Mouse (Mus musculus): ENCODE measurements around the gene Prune2. TPM values are rescaled to one million over a fixed set of nuclear protein-coding genes. Genes with fewer than 3 reads are reported as not detected.
A peak's percentile ranks its signal among the peaks of the same experiment; 100 is the strongest.

The Prune2 gene
- polyA plus RNA-seq, 1 experiment from 2014 or later = 1.1 TPM

GRCm38 (mm10) chr19:17250801-17251200, 294.9 kb downstream of the Prune2 start:
- Histone ChIP-seq H3K4me3 (ENCODE audit: low read length) (no peak overlapping the region), H3K4me2 (ENCODE audit: low read depth, low read length) (no peak overlapping the region), H3K36me3 (ENCODE audit: control insufficient read depth, insufficient read depth, low read length) (no peaks in the 10 kb centered on the region), H3K9ac (ENCODE audit: low read length) (no peak overlapping the region), H3K27me3 (ENCODE audit: control insufficient read depth, insufficient read depth, low read depth, low read length) (no peaks in the 10 kb centered on the region), H3K27ac (ENCODE audit: low read length) (no peak overlapping the region), H3K4me1 (replicated peaks; ENCODE audit: control insufficient read depth, insufficient read depth, low read length) (no peaks in the 10 kb centered on the region), H3K9me3 (ENCODE audit: control insufficient read depth, low read length) (no peaks in the 10 kb centered on the region)
- ATAC-seq (ENCODE audit: low read depth) = no peak
- 73% methylated on average over 7 of the region's 7 CpGs for WGBS

- H3K9me3 ChIP-seq (ENCODE audit: control insufficient read depth, low read length) = no peaks in the 10 kb centered on the region
Observed at GRCm38 (mm10) chr19:17251453-17251852, 295.5 kb downstream of the Prune2 start.

GRCm38 (mm10) chr19:17252845-17253244, 296.9 kb downstream of the Prune2 start:
- H3K9me3 ChIP-seq (ENCODE audit: control insufficient read depth, low read length) = no peaks in the 10 kb centered on the region
- no peaks in the 10 kb centered on the region for H3K36me3 ChIP-seq (ENCODE audit: control insufficient read depth, insufficient read depth, low read length)
- no peaks in the 10 kb centered on the region for H3K27me3 ChIP-seq (ENCODE audit: control insufficient read depth, insufficient read depth, low read depth, low read length)
- H3K4me2 ChIP-seq (ENCODE audit: low read depth, low read length) = no peak overlapping the region
- no peak for ATAC-seq (ENCODE audit: low read depth)
- no peaks in the 10 kb centered on the region for H3K4me1 ChIP-seq (replicated peaks; ENCODE audit: control insufficient read depth, insufficient read depth, low read length)
- WGBS = 50% methylated on average over 3 of the region's 3 CpGs
- no peak overlapping the region for H3K9ac ChIP-seq (ENCODE audit: low read length)
- H3K4me3 ChIP-seq (ENCODE audit: low read length) = no peak overlapping the region
- no peak overlapping the region for H3K27ac ChIP-seq (ENCODE audit: low read length)

More at GRCm38 (mm10) chr19:17251453-17251852, 295.5 kb downstream of the Prune2 start:
- Histone ChIP-seq H3K4me3 (ENCODE audit: low read length) (no peak overlapping the region), H3K9ac (ENCODE audit: low read length) (no peak overlapping the region), H3K4me1 (replicated peaks; ENCODE audit: control insufficient read depth, insufficient read depth, low read length) (no peaks in the 10 kb centered on the region), H3K27me3 (ENCODE audit: control insufficient read depth, insufficient read depth, low read depth, low read length) (no peaks in the 10 kb centered on the region), H3K4me2 (ENCODE audit: low read depth, low read length) (no peak overlapping the region), H3K36me3 (ENCODE audit: control insufficient read depth, insufficient read depth, low read length) (no peaks in the 10 kb centered on the region), H3K27ac (ENCODE audit: low read length) (no peak overlapping the region)
- no peak for ATAC-seq (ENCODE audit: low read depth)
- WGBS = 86% methylated on average over 8 of the region's 8 CpGs

GRCm38 (mm10) chr19:17255511-17255910, 299.6 kb downstream of the Prune2 start:
- Histone ChIP-seq H3K27ac (ENCODE audit: low read length) (no peak overlapping the region), H3K4me2 (ENCODE audit: low read depth, low read length) (no peak overlapping the region), H3K27me3 (ENCODE audit: control insufficient read depth, insufficient read depth, low read depth, low read length) (no peaks in the 10 kb centered on the region), H3K9ac (ENCODE audit: low read length) (no peak overlapping the region), H3K4me3 (ENCODE audit: low read length) (no peak overlapping the region), H3K36me3 (ENCODE audit: control insufficient read depth, insufficient read depth, low read length) (no peaks in the 10 kb centered on the region), H3K9me3 (ENCODE audit: control insufficient read depth, low read length) (no peaks in the 10 kb centered on the region), H3K4me1 (replicated peaks; ENCODE audit: control insufficient read depth, insufficient read depth, low read length) (no peaks in the 10 kb centered on the region)
- ATAC-seq (ENCODE audit: low read depth) = no peak
- WGBS = 77% methylated on average over 4 of the region's 4 CpGs

GRCm38 (mm10) chr19:17256388-17256787, 300.5 kb downstream of the Prune2 start:
- H3K4me2 ChIP-seq (ENCODE audit: low read depth, low read length) = no peak overlapping the region
- no peak overlapping the region for H3K27ac ChIP-seq (ENCODE audit: low read length)
- ATAC-seq (ENCODE audit: low read depth) = peak; percentile 62; the same call in 1 of the 2 replicates
- H3K4me3 ChIP-seq (ENCODE audit: low read length) = no peak overlapping the region
- no peaks in the 10 kb centered on the region for H3K36me3 ChIP-seq (ENCODE audit: control insufficient read depth, insufficient read depth, low read length)
- 56% methylated on average over 8 of the region's 8 CpGs for WGBS
- no peak overlapping the region for H3K9ac ChIP-seq (ENCODE audit: low read length)
- H3K9me3 ChIP-seq (ENCODE audit: control insufficient read depth, low read length) = no peaks in the 10 kb centered on the region
- no peaks in the 10 kb centered on the region for H3K27me3 ChIP-seq (ENCODE audit: control insufficient read depth, insufficient read depth, low read depth, low read length)
- no peaks in the 10 kb centered on the region for H3K4me1 ChIP-seq (replicated peaks; ENCODE audit: control insufficient read depth, insufficient read depth, low read length)

- Histone ChIP-seq H3K36me3 (ENCODE audit: control insufficient read depth, insufficient read depth, low read length) (no peaks in the 10 kb centered on the region), H3K27ac (ENCODE audit: low read length) (no peak overlapping the region), H3K9me3 (ENCODE audit: control insufficient read depth, low read length) (no peaks in the 10 kb centered on the region), H3K9ac (ENCODE audit: low read length) (no peak overlapping the region), H3K27me3 (ENCODE audit: control insufficient read depth, insufficient read depth, low read depth, low read length) (no peaks in the 10 kb centered on the region), H3K4me3 (ENCODE audit: low read length) (no peak overlapping the region), H3K4me2 (ENCODE audit: low read depth, low read length) (no peak overlapping the region), H3K4me1 (replicated peaks; ENCODE audit: control insufficient read depth, insufficient read depth, low read length) (no peaks in the 10 kb centered on the region)
- 72% methylated on average over 10 of the region's 10 CpGs for WGBS
- ATAC-seq (ENCODE audit: low read depth) = no peak
Observed at GRCm38 (mm10) chr19:17256867-17257266, 300.9 kb downstream of the Prune2 start.

- Histone ChIP-seq H3K4me2 (ENCODE audit: low read depth, low read length) (no peak overlapping the region), H3K27ac (ENCODE audit: low read length) (no peak overlapping the region), H3K27me3 (ENCODE audit: control insufficient read depth, insufficient read depth, low read depth, low read length) (no peaks in the 10 kb centered on the region), H3K4me1 (replicated peaks; ENCODE audit: control insufficient read depth, insufficient read depth, low read length) (no peaks in the 10 kb centered on the region), H3K36me3 (ENCODE audit: control insufficient read depth, insufficient read depth, low read length) (no peaks in the 10 kb centered on the region), H3K9me3 (ENCODE audit: control insufficient read depth, low read length) (no peaks in the 10 kb centered on the region), H3K9ac (ENCODE audit: low read length) (no peak overlapping the region), H3K4me3 (ENCODE audit: low read length) (no peak overlapping the region)
- no peak for ATAC-seq (ENCODE audit: low read depth)
- 87% methylated on average over 2 of the region's 2 CpGs for WGBS
Observed at GRCm38 (mm10) chr19:17263181-17263580, 307.3 kb downstream of the Prune2 start.

- no peak for ATAC-seq (ENCODE audit: low read depth)
- no peak overlapping the region for H3K4me2 ChIP-seq (ENCODE audit: low read depth, low read length)
- H3K27ac ChIP-seq (ENCODE audit: low read length) = no peak overlapping the region
- H3K9me3 ChIP-seq (ENCODE audit: control insufficient read depth, low read length) = no peaks in the 10 kb centered on the region
- no peaks in the 10 kb centered on the region for H3K4me1 ChIP-seq (replicated peaks; ENCODE audit: control insufficient read depth, insufficient read depth, low read length)
- 86% methylated on average over 13 of the region's 13 CpGs for WGBS
- H3K36me3 ChIP-seq (ENCODE audit: control insufficient read depth, insufficient read depth, low read length) = no peaks in the 10 kb centered on the region
- no peak overlapping the region for H3K4me3 ChIP-seq (ENCODE audit: low read length)
- no peak overlapping the region for H3K9ac ChIP-seq (ENCODE audit: low read length)
- H3K27me3 ChIP-seq (ENCODE audit: control insufficient read depth, insufficient read depth, low read depth, low read length) = no peaks in the 10 kb centered on the region
Observed at GRCm38 (mm10) chr19:17263679-17264370, 307.9 kb downstream of the Prune2 start.

- no peak overlapping the region for H3K4me3 ChIP-seq (ENCODE audit: low read length)
- no peaks in the 10 kb centered on the region for H3K9me3 ChIP-seq (ENCODE audit: control insufficient read depth, low read length)
- H3K4me1 ChIP-seq (replicated peaks; ENCODE audit: control insufficient read depth, insufficient read depth, low read length) = no peaks in the 10 kb centered on the region
- H3K4me2 ChIP-seq (ENCODE audit: low read depth, low read length) = no peak overlapping the region
- WGBS = 82% methylated on average over 9 of the region's 9 CpGs
- no peak overlapping the region for H3K27ac ChIP-seq (ENCODE audit: low read length)
- ATAC-seq (ENCODE audit: low read depth) = no peak
- H3K9ac ChIP-seq (ENCODE audit: low read length) = no peak overlapping the region
- no peaks in the 10 kb centered on the region for H3K27me3 ChIP-seq (ENCODE audit: control insufficient read depth, insufficient read depth, low read depth, low read length)
- H3K36me3 ChIP-seq (ENCODE audit: control insufficient read depth, insufficient read depth, low read length) = no peaks in the 10 kb centered on the region
Observed at GRCm38 (mm10) chr19:17264481-17265196, 308.7 kb downstream of the Prune2 start.

Data from lung, embryonic 16.5 days (tissue).